Mouse (Mus musculus) C2C12 (cell line): Measurements from ENCODE around the gene Cbfb. TPM values are rescaled to one million over a fixed set of nuclear protein-coding genes. Genes with fewer than 3 reads are reported as not detected.

Experiments used
- H3K27me3 ChIP-seq: one replicate; pipeline ENCODE4 v1.6.1; 2011; ENCODE audit not compliant: control insufficient read depth, insufficient read depth, insufficient read length
- H3K36me3 ChIP-seq: one replicate; pipeline ENCODE4 v1.6.1; 2011; ENCODE audit not compliant: control insufficient read depth, insufficient read depth
- H3K4me3 ChIP-seq: one replicate; pipeline ENCODE4 v1.5.1; 2011; ENCODE audit warnings: mild to moderate bottlenecking, control low read depth; ENCODE audit not compliant: poor library complexity, insufficient read depth, severe bottlenecking
- H3K79me2 ChIP-seq: one replicate; pipeline ENCODE4 v1.6.1; 2011; ENCODE audit not compliant: control insufficient read depth, insufficient read depth
- H3K79me3 ChIP-seq: one replicate; pipeline ENCODE4 v1.6.1; 2011; ENCODE audit warnings: low read depth, control low read depth
- H3ac ChIP-seq: one replicate; pipeline ENCODE3; 2011; ENCODE audit warnings: low read depth; ENCODE audit not compliant: control insufficient read depth, insufficient read length
- CEBPB ChIP-seq: IDR thresholded peaks from one replicate; pipeline ENCODE4 v1.6.1; 2011; ENCODE audit warnings: low read depth, mild to moderate bottlenecking, control low read depth, moderate library complexity
- CTCF ChIP-seq: IDR thresholded peaks from one replicate; pipeline ENCODE4 v1.5.1; 2011; ENCODE audit not compliant: control insufficient read depth, insufficient read depth, insufficient read length
- FOSL1 ChIP-seq: IDR thresholded peaks from one replicate; pipeline ENCODE4 v1.8.0; 2011; ENCODE audit warnings: mild to moderate bottlenecking, low read length; ENCODE audit not compliant: poor library complexity, insufficient read depth, severe bottlenecking
- MAX ChIP-seq: IDR thresholded peaks from one replicate; pipeline ENCODE4 v1.6.1; 2011; ENCODE audit warnings: mild to moderate bottlenecking, control low read depth
- MYOD1 ChIP-seq: IDR thresholded peaks from one replicate; pipeline ENCODE4 v1.6.1; 2011; ENCODE audit warnings: low read depth; ENCODE audit not compliant: control insufficient read depth, insufficient read length
- MYOG ChIP-seq: IDR thresholded peaks from one replicate; pipeline ENCODE4 v1.6.1; 2011; ENCODE audit not compliant: control insufficient read depth, insufficient read length; ENCODE audit errors: extremely low read depth
- USF1 ChIP-seq: IDR thresholded peaks from one replicate; pipeline ENCODE4 v1.6.1; 2011; ENCODE audit warnings: low read depth, mild to moderate bottlenecking, control low read depth, moderate library complexity
- polyA plus RNA-seq: library from polyadenylated mRNA; unstranded; fragments of >200 nt; fragmentation: generic; extraction: Trizol; gene quantifications from one replicate; pipeline ENCODE4 v1.2.1, GENCODE M21; 2012; ENCODE audit warnings: missing spikeins

Gene Cbfb
- polyA plus RNA-seq, 1 experiment = 39.9 TPM

- Histone ChIP-seq H3K79me3 (peaks cover 56% of the 10 kb centered on the region), H3K36me3 (peaks cover 48% of the 10 kb centered on the region), H3K4me3 (no peak overlapping the region), H3ac (no peak overlapping the region), H3K79me2 (peaks cover 99% of the 10 kb centered on the region), H3K27me3 (no peaks in the 10 kb centered on the region)
- TF ChIP-seq CEBPB (no peak), CTCF (no peak), USF1 (no peak)
Observed at GRCm38 (mm10) chr8:105192182-105192581, 21.7 kb downstream of the Cbfb start.

DNA sequence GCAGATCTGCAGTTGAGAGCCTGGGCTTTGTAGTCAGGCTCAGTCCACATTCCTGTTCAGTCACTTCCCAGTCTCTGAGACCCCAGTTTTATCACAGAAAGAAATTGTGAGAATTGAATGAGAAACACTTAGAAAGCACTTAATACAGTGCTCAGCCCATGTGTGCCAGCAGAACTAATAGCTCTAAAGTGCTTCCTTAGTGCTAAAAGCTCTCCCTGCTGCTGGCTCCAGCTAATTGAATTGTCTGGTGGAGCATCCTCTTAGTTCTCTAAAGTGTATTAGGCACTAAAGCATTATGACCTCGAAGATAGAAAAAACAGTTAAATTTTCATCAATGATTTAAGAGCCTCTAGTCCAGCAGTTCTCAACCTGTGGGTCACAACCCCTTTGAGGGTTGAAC is 35.3 kb downstream of the Cbfb start:
- no peak for TF ChIP-seq FOSL1
- no peak for TF ChIP-seq USF1
- TF ChIP-seq MAX = no peak
- no peak for TF ChIP-seq CEBPB
- TF ChIP-seq MYOD1 = no peak
- TF ChIP-seq MYOG = no peak
- TF ChIP-seq CTCF = no peak

GRCm38 (mm10) chr8:105206766-105207275 is 36.3 kb downstream of the Cbfb start:
- Histone ChIP-seq H3K27me3 (no peaks in the 10 kb centered on the region), H3ac (no peak overlapping the region), H3K36me3 (peaks cover 76% of the 10 kb centered on the region), H3K79me3 (peaks cover 16% of the 10 kb centered on the region), H3K4me3 (no peak overlapping the region), H3K79me2 (peaks cover 61% of the 10 kb centered on the region)
- TF ChIP-seq USF1 (no peak), CEBPB (no peak), FOSL1 (no peak), MAX (no peak), MYOG (no peak), MYOD1 (no peak), CTCF (no peak)

More for the DNA sequence above, 35.3 kb downstream of the Cbfb start:
- Histone ChIP-seq H3K4me3 (no peak overlapping the region), H3K27me3 (no peaks in the 10 kb centered on the region), H3K36me3 (peaks cover 70% of the 10 kb centered on the region), H3ac (no peak overlapping the region), H3K79me2 (peaks cover 54% of the 10 kb centered on the region), H3K79me3 (peaks cover 9% of the 10 kb centered on the region)

DNA sequence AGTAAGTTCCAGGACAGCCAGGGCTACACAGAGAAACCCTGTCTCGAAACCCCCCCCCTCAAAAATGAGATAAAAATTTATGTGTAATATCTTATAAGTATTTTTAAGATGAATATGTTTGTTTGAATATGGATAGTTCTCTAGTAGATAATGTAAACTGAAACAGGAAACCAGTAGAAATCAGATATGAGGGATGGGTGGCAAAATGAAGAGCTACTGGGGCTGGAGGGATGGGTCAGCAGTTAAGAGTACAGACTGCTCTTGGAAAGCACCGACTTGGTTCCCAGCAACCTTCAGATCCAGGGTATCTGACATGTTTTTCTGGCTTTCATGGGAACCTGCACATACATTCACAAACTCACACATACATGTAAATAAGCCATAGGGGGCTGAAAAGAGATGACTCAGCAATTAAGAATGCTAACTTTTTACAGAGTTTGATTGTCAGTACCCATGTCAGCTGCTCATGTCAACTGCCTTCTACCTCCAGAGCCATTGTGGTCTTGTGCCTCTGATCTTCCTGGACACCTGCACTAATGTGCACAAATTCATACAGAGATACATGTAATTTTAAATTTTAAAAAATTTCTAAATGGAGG is 37.3 kb downstream of the Cbfb start:
- H3K27me3 ChIP-seq = no peaks in the 10 kb centered on the region
- TF ChIP-seq MYOD1 (no peak), CEBPB (no peak), MYOG (no peak), MAX (no peak), USF1 (no peak), FOSL1 (no peak), CTCF (no peak)
- H3K79me2 ChIP-seq = peaks cover 58% of the 10 kb centered on the region

GRCm38 (mm10) chr8:105209153-105210110 is 39.0 kb downstream of the Cbfb start:
- no peak for TF ChIP-seq MAX
- TF ChIP-seq CTCF = no peak
- TF ChIP-seq CEBPB = no peak
- no peak for TF ChIP-seq FOSL1
- Histone ChIP-seq H3K79me2 (peaks cover 53% of the 10 kb centered on the region), H3K27me3 (no peaks in the 10 kb centered on the region), H3K79me3 (peaks cover 18% of the 10 kb centered on the region), H3K36me3 (peaks cover 60% of the 10 kb centered on the region), H3K4me3 (no peak overlapping the region), H3ac (no peak overlapping the region)

More for the DNA sequence above, 37.3 kb downstream of the Cbfb start:
- H3K4me3 ChIP-seq = no peak overlapping the region
- H3K36me3 ChIP-seq = peaks cover 66% of the 10 kb centered on the region
- H3ac ChIP-seq = no peak overlapping the region
- peaks cover 18% of the 10 kb centered on the region for H3K79me3 ChIP-seq

GRCm38 (mm10) chr8:105214104-105214503 is 43.6 kb downstream of the Cbfb start:
- Histone ChIP-seq H3ac (no peak overlapping the region), H3K79me2 (peaks cover 26% of the 10 kb centered on the region), H3K79me3 (peaks cover 11% of the 10 kb centered on the region), H3K36me3 (peaks cover 64% of the 10 kb centered on the region), H3K4me3 (no peak overlapping the region), H3K27me3 (no peaks in the 10 kb centered on the region)
- TF ChIP-seq MAX = no peak
- no peak for TF ChIP-seq CEBPB
- TF ChIP-seq MYOD1 = no peak
- no peak for TF ChIP-seq CTCF
- no peak for TF ChIP-seq MYOG
- no peak for TF ChIP-seq FOSL1
- no peak for TF ChIP-seq USF1
